Comparison of ENCODE assay signal across 27 mouse cellular contexts in the genomic region with DNA sequence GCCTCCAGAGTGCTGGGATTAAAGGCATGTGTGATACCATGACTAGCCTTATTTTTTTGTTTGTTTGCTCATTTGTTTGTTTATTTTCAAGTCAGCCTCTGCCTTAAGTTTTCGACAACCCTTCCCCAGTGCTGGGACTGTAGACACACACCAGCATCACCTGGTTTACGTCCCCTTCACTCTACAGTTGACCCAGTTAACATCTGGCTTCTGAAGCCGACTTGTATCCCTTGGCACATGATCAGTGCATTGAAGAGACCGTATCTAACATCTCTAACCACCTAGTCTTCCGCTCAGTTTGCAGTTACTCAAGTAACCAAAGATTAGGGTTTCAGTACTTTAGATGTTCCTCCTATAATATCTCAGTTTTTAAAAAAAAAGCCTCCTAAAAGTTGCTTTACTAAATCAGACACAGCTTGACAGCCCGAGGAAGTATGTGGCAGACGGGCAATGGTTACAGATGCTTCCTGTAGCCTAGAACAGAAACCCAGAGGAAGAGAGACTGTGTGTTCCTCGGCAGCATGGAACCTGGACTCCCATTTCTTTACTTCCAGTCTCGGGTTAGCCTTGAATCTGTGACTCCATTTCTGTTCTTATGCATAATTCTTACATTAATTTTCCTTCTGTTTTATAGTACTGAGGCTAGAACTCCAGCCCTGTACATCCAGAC.
DNase-seq lines count a peak whose midpoint lies in the region; ATAC-seq and TF ChIP-seq lines count a peak whose summit lies in the region.
"Had no signal": no experiment of that assay in that cellular context is flagged by ENCODE, and none has a peak within 500 bp of the region (broad histone marks: within the 10 kb centered on the region; RNA-seq: fewer than 3 reads in every experiment).

No protein-coding gene starts in this region.

- peak overlapping the region; percentile 24 for H3K27ac ChIP-seq in left cerebral cortex, adult 2 months
- H3K27ac ChIP-seq: embryonic facial prominence, embryonic 12.5 days; hindbrain, embryonic 14.5 days; limb, embryonic 13.5 days; lung, embryonic 15.5 days; neural tube, embryonic 15.5 days; stomach, postnatal 0 days had no signal

- peak; percentile 42 for ATAC-seq in megakaryocyte progenitor cell, adult 5-6 weeks (replicated peaks; ENCODE audit: poor library complexity)
- ATAC-seq: activated CD4-positive, CD25-positive, alpha-beta regulatory T cell, adult 4 months; forebrain, embryonic 14.5 days; intestine, postnatal 0 days had no signal

- TF ChIP-seq CTCF in left cerebral cortex, adult 2 months (IDR thresholded peaks at IDR 0.05) = no peak

- intact Hi-C loops in left cerebral cortex, adult 2 months (cut with DNase I) = loop anchor here (5.0 kb wide), 1 partner anchor 112 kb away; a partner anchor contains a TSS

- H3K4me3 ChIP-seq in left cerebral cortex, adult 2 months = no peak overlapping the region
- H3K4me3 ChIP-seq: embryonic facial prominence, embryonic 12.5 days; limb, embryonic 13.5 days; lung, embryonic 15.5 days; neural tube, embryonic 15.5 days had no signal

- DNase-seq in left cerebral cortex, adult 2 months (ENCODE audit: extremely low spot score in 1 of 2, low spot score in 2 of 2) = no peak
- DNase-seq in left cerebral cortex, adult 11 months (ENCODE audit: low spot score) = no peak
- DNase-seq in thymus, postnatal 10 days (ENCODE audit: low spot score in 2 of 2) = peak; percentile 48 to 49
- no peak for DNase-seq in urinary bladder, adult 18-20 months (ENCODE audit: low spot score in 2 of 2)
- DNase-seq in lung, postnatal 14 days = no peak
- DNase-seq: adrenal gland, adult 2 months; cerebellum, adult 2 months; cerebellum, postnatal 25 days; embryo, embryonic 11 days; gastrocnemius, postnatal 36 days; heart, postnatal 4 days; kidney, adult 9 months; kidney, postnatal 10 days; layer of hippocampus, adult 9-11 months; lung, postnatal 4 days; midbrain, embryonic 14.5 days; right cerebral cortex, postnatal 25 days had no signal

Comparison
In these comparisons a context has a peak if more than half of its experiments do, and no peak if none do; other contexts are left out.
1. DNase-seq: peak in thymus, postnatal 10 days (2 of 2); none in left cerebral cortex, adult 2 months (0 of 2), left cerebral cortex, adult 11 months (single experiment), urinary bladder, adult 18-20 months (0 of 2) and lung, postnatal 14 days (single experiment).